Mouse (Mus musculus): ENCODE results near the gene Spa17.

GRCm38 (mm10) chr9:37592633-37593032, 20.9 kb downstream of the Spa17 start:
- TF ChIP-seq POLR2A (IDR thresholded peaks at IDR 0.05; ENCODE audit: extremely low read depth, insufficient read depth, low read length) (no peak), CTCF (IDR thresholded peaks at IDR 0.05; ENCODE audit: low read depth, low read length) (no peak)

All from liver, adult 2 months (tissue).